Mouse (Mus musculus): ENCODE measurements around the gene Vars.
A peak's percentile ranks its signal among the peaks of the same experiment; 100 is the strongest.
"Not testable (repeated sequence)": the region's sequence is repeated elsewhere in the genome, so short reads cannot be mapped to it uniquely, and the experiment has no call there.

The Vars gene

GRCm38 (mm10) chr17:34972069-34972749 lies 28.6 kb upstream of the Vars start, which contains the start of the genes Hspa1a and Hspa1l:
Gene Hspa1a (minus strand): TSS chr17:34972156.
Gene Hspa1l (plus strand): TSS chr17:34972703.
- DNase-seq: peak; percentile 100

DNA sequence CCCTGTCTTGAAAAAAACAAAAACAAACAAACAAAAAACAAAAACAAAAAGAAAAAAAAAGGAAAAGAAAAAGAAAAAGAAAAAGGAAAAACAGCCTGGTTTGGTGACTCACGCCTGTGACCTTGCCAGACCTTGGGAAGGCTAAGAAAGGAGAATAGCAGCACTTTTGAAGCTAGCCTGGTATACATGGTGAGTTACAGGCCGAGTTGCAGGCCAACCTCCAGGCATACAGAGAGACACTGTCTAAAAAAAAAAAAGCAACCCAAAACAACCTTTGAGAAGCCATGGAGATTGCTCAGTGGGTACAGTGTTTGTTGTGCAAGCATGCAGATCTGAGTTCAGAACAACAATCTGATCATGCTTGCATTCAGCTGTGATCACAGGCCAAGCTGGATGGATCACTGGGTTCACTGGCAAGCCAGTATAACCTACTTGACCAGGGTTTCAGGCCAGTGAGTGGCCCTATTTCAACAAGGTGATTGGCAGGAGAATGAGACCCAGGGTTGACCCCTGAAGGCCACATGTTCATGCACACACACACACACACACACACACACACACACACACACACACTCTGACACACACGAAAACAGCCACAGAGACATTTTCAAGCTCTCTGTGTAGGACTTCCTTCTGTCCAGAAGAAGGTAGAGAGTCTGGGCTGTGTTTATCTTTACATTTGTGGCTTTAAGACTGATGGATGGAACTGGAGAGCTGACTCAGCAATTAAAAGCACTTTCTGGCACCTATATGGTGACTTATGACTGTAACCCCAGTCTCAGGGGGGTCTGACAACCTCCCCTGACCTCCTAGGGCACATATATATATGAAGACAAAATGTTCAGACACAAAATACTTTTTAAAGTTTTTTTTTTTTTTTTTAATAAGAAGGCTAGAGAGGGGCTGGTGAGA lies 24.9 kb upstream of the Vars start:
- DNase-seq: no peak

DNA sequence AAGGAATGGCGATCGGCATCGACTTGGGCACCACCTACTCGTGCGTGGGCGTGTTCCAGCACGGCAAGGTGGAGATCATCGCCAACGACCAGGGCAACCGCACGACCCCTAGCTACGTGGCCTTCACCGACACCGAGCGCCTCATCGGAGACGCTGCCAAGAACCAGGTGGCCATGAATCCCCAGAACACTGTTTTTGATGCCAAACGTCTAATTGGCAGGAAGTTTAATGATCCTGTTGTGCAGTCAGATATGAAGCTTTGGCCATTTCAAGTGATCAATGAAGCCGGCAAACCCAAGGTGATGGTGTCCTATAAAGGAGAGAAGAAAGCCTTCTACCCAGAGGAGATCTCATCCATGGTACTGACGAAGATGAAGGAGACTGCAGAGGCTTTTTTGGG lies 23.8 kb upstream of the Vars start:
- DNase-seq: peak; percentile 89

DNA sequence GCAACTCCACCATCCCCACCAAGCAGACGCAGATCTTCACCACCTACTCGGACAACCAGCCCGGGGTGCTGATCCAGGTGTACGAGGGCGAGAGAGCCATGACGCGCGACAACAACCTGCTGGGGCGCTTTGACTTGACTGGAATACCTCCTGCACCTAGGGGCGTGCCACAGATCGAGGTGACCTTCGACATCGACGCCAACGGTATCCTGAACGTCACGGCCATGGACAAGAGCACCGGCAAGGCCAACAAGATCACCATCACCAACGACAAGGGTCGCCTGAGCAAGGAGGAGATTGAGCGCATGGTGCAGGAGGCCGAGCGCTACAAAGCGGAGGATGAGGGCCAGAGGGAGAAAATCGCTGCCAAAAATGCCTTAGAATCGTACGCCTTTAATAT lies 22.5 kb upstream of the Vars start:
- peak; percentile 91 for DNase-seq

- no peak for DNase-seq
These were observed 21.2 kb upstream of the Vars start for GRCm38 (mm10) chr17:34979631-34980030.

- no peak for DNase-seq
These were observed 20.1 kb upstream of the Vars start for GRCm38 (mm10) chr17:34980655-34981054.

DNA sequence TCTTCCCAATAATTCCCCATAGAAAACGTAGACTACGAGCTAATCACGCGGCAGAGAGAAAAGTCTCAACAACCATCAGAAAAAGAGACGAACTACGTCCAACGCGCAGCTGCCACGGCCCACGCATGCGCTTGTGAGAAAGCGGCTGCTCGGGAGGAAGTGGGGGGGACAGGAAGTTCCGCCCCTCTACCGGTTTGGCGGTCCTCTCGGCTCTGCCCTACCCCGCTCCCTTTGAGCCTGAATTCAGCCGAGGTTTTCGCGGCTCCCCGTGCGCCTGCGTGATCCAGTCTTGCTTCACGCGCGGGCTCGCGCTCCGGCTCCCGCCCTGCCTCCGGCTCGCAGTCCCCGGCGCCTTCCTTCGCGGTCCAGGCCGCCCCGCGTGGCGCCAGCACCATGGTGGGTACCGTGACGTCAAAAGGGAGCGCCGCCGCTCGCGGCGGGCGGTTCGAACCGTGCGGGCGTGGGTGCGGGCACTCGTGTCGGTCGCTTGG lies 19.1 kb upstream of the Vars start, which contains the start of gene Lsm2:
Gene Lsm2, plus strand, starts transcription at position 173 of the 491 bp plus-strand sequence.
- DNase-seq: peak; percentile 99

- DNase-seq: no peak
These were observed 18.5 kb upstream of the Vars start for GRCm38 (mm10) chr17:34982328-34982727.

GRCm38 (mm10) chr17:34984218-34984617 lies 16.6 kb upstream of the Vars start:
- no peak for DNase-seq

DNA sequence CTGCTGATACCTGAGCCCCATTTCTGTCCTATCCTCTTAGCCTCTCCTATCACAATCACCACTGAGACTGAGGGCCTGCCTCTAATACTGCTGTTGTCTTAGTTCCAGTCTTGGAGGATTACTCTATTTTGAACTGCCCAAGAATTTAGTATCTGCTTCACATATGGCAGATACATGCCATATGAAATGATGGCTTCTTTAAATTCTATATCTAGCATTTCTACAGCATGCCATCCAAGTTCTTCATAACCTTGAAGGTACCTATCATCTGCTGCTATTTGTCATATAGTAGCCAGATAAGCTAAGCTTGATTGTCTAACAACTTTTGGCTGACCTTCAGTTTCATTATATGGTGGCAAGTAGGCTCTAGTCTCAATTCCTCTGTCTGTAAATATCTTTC lies 6.0 kb upstream of the Vars start:
- no peak for DNase-seq

- DNase-seq: not testable (repeated sequence)
These were observed 5.6 kb upstream of the Vars start for GRCm38 (mm10) chr17:34995192-34995591.

DNA sequence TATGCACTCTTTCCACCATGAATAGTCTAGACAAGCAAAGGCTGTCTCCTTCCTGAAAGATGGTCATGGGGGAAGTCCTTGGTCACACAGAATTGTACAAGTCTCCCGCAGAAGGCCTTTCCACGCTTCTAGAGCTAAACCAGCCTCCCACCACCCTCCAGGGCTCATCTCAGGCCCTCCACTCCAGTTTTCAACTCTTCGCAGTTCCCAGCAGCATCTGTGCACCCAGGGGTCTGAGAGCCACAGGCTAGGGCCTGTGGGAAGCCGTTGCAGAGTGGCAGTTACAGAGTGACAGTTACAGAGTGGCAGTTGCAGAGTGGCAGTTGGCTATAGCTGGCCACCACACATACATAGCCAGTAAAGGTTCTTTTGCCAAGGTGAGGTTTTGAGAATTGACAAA lies 4.9 kb upstream of the Vars start:
- peak; percentile 86 for DNase-seq

- DNase-seq: peak; percentile 83
These were observed 4.2 kb upstream of the Vars start for GRCm38 (mm10) chr17:34996411-34997141.

DNA sequence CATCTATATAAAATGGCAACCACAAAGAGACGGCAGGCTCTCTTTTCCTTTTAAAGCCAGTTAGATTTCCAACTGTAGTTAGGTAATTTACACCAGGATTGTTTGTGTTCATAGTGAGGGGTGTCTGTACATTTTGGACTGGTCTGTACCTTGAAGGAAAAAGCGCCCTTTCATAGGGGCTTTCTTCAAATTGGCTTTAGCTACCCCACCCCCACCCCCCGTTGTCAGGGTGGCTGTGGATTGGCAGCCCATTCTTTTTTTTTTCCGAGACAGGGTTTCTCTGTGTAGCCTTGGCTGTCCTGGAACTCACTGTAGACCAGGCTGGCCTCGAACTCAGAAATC lies 3.7 kb upstream of the Vars start:
- no peak for DNase-seq

DNA sequence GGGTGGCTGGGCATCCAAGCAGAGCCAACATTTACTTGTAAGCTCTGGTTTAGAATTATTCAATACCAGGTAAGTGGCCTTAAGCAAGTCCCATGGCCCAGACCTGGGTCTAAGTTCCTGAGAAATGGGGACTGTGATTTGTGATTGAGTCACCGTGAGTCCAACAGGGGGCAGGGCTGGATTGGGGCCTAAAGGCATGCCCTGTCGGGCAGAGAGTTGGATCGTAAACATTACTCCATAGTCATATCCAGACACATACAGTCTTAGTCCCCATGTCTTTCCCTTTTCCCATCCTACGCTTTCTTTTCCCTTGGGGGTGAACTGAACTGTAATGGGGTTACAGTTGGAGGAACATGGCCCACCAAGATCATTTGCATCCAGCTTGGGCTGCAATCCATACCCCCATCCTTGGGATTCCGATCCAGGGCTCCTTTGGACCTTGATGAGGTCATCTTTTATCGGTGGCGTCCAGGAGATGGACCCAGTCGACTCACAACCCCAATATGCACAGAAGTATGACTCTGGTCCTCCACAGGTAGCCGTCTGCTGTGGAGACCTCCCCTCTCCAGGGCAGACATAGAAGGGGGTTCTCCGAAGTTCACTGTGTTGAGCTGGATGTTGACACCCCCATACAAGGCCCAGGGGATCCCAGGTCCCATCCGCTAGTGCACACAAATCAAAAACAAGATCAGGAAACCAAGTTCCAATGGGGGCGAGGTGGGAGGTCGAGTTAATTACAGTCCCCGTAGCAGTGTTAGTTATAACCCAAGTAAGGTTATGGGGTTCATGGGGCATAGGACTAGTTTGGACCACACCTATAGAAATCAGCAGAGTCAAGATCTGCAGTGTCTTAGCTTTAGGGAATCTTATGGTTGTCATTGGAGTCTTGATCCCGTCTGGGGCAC lies 2.0 kb upstream of the Vars start:
- DNase-seq: peak; percentile 91

- peak; percentile 93 for DNase-seq
These were observed 693 bp upstream of the Vars start for GRCm38 (mm10) chr17:34999871-35000716.

DNA sequence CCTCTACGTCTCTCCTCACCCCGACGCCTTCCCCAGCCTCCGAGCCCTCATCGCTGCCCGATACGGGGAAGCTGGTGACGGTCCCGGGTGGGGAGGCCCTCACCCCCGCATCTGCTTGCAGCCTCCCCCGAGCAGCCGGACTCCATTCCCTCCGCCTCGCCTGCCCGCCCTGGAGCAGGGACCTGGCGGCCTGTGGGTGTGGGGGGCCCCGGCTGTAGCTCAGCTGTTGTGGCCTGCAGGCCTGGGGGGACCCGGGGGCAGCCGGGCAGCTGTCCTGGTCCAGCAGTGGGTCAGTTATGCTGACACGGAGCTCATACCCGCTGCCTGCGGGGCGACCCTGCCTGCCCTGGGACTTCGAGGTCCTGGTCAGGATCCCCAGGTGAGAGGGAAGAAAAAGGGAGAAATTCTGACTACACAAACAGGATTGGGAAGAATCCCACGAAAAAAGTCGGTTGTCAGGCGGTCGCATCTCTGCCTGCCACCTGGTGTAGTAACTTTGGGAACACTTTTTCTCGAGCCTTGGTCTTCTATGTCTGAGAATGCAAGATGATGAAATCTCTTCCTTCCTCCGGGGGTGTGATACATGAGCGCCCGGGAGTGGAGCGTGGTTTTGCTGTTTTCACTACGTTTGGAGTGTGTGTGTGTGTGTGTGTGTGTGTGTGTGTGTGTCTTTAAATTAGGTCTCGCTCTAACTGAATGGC lies 815 bp downstream of the Vars start:
- DNase-seq: no peak

GRCm38 (mm10) chr17:35002153-35002865 lies 1.5 kb downstream of the Vars start:
- peak; percentile 92 for DNase-seq

DNA sequence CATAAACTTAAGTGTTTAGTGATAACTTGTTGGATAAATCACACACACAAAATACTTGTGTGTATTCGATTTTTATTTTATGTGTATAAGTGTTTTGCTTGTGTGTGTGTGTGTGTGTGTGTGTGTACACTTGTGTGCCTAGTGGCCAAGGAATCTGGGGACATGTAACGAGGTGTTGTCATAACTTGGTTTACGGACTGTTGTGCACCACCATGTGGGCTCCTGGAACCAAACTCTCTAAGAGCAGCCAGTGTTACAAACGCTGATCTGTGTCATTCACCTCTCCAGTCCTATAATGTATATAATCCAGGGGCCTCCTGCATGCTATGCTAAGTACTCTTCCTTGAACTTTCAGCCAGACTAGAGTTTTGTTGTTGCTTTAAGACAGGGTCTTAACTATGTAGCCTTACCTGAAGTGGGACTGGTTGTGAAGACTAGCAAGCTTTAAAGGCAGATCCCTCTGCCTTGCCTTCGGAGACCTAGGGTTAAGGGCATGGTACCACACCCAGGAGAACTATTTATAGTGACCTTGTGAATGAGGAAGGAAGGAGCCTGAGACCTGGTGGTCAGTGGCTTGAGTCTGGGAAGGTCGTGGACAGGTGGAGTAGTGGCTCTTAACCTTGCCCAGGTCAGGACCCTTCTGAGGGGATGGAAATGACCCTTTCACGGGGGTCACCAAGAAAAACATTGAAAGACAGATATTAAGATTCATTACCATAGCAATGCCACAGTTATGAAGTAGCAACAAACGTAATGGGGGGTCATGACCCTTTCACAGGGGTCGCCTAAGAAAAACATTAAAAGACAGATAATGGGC lies 2.4 kb downstream of the Vars start:
- DNase-seq: peak; percentile 86

All from heart, adult 11 months (tissue).